Mouse (Mus musculus): Measurements from ENCODE around the gene Slc36a3. TPM values are rescaled to one million over a fixed set of nuclear protein-coding genes. Genes with fewer than 3 reads are reported as not detected.

The Slc36a3 gene
- 0.46 TPM for polyA plus RNA-seq (2017; shearing (Covaris generic))

DNA sequence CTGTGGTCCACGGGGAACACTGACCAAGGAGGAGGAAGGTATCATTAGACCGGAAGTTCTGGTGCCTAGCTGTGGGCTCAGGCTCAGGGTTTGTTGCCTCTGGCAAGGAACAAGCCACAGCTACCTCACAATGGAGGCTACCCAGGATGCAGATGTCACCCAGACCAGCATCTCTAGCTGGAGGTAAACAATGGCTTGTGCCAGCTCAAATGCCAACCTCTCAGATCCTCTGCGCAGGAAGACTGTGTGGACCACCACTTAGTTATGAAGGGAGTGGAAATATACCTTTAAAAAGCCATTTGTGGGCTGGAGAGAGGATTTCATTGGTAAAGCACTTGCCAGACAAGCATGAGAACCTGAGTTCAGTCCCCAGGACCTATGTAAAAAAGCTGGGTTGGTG lies at the start of gene Slc36a3:
TSS of gene Slc36a3 (minus strand) at position 101 of the 400 bp plus-strand sequence.

DNA sequence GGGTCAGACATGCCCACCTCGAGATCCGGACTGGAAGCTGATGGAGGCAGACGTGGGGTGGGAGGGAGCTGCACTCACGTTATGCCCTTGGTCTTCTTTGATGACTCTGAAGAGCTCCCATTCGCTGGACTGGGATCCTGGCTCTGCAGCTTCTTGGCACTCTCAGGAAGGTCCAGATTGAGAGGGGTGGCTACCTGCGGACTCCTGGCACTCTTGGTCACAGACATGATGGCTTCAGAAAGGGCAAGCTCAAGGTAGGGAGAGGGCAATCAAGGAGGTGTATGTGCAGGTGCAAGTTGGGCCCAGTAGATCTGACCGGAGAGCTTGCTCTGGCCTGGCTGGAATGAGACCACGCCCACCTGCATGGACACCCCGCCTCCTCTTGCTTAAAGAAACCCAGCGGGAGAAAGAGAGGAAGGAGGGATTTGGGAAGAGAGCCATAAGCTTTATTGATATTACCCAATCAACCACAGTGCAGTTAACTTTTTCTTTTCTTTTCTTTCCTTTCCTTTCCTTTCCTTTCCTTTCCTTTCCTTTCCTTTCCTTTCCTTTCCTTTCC lies 33.3 kb upstream of the Slc36a3 start, which contains the start of gene Slc36a2:
TSS of gene Slc36a2 (minus strand) at position 345 of the 559 bp plus-strand sequence.

DNA sequence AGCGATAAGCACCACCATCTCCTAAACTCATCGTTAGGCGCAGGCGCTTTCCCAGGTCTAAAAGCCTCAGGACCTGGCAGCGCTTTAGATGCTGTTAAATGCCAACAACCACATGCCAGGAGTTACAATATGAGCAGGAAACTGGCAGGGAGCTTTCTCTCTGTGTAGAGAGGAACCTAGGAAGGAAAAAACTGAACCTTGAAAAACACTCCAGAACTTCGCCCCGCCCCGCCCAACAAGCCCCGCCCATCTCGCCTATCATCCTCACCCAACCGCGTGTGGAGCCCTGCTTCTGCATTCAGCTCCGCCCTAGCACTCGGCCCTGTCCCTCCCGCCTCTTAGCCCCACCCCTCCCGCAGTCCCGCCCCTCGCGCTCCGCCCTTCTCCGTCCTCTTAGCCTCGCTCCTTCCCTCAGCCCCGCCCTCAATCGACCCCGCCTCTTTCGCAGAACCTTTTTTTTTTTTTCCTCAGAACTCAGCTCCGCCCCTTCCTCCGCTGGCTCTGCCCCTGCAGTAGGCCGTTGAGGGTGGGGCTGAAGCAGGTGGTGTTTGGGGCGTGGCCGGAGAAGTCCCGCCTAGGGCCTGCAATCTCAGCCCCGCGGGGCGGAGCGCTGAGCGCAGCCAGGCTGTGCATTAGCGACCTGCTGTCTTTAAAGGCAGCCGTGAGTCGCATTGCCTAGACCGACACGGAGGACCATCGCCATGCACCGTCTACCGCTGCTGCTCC lies 53.9 kb downstream of the Slc36a3 start, which contains the start of gene Gm2a:
TSS of gene Gm2a (plus strand) at position 653 of the 726 bp plus-strand sequence.

GRCm38 (mm10) chr11:55077331-55078231 lies 73.9 kb downstream of the Slc36a3 start, which contains the start of gene Ccdc69:
Gene Ccdc69 (minus strand): TSS chr11:55078131.

Other genes starting within 250 kb of the Slc36a3 start
- 1.5 TPM for gene Gpx3, start 249.3 kb downstream of the Slc36a3 start, polyA plus RNA-seq (2017; shearing (Covaris generic))
- gene Tnip1, start 188.8 kb downstream of the Slc36a3 start, polyA plus RNA-seq (2017; shearing (Covaris generic)) = 172 TPM
- gene Anxa6, start 118.3 kb downstream of the Slc36a3 start, polyA plus RNA-seq (2017; shearing (Covaris generic)) = 554 TPM
- gene Ccdc69, start 73.6 kb downstream of the Slc36a3 start, polyA plus RNA-seq (2017; shearing (Covaris generic)) = 69.1 TPM
- gene Gm2a, start 53.6 kb downstream of the Slc36a3 start, polyA plus RNA-seq (2017; shearing (Covaris generic)) = 104 TPM
- not detected for gene Slc36a2, start 33.4 kb upstream of the Slc36a3 start, polyA plus RNA-seq (2017; shearing (Covaris generic))
- gene Slc36a1, start 52.6 kb upstream of the Slc36a3 start, polyA plus RNA-seq (2017; shearing (Covaris generic)) = 2.3 TPM
- gene Fat2, start 184.9 kb upstream of the Slc36a3 start, polyA plus RNA-seq (2017; shearing (Covaris generic)) = 0.01 TPM

Data from CD4-positive, CD25-positive, alpha-beta regulatory T cell, adult 9 weeks (primary cell).